Mouse (Mus musculus): ENCODE results near the gene Ttc7. TPM values are rescaled to one million over a fixed set of nuclear protein-coding genes. Genes with fewer than 3 reads are reported as not detected.

Gene Ttc7
- total RNA-seq, 1 experiment = 2.7 TPM

- Histone ChIP-seq H3K27ac (ENCODE audit: insufficient read depth, low read depth, low read length, poor library complexity, severe bottlenecking) (no peak overlapping the region), H3K4me1 (ENCODE audit: control insufficient read depth in 2 of 2, insufficient read depth in 2 of 2, low read length in 2 of 2, poor library complexity in 1 of 2) (peaks cover 3 to 25% of the 10 kb centered on the region in 2 experiments; a peak in 3 of 4 replicates), H3K9ac (ENCODE audit: insufficient read depth, low read depth, low read length, poor library complexity, severe bottlenecking) (no peak overlapping the region), H3K36me3 (ENCODE audit: control insufficient read depth, insufficient read depth, low read length, poor library complexity, severe bottlenecking) (no peaks in the 10 kb centered on the region), H3K4me3 (ENCODE audit: insufficient read depth in 1 of 2, low read depth in 1 of 2, low read length in 2 of 2, poor library complexity in 1 of 2, severe bottlenecking in 1 of 2) (no peak overlapping the region), H3K9me3 (ENCODE audit: control insufficient read depth, insufficient read depth, low read depth, low read length) (no peaks in the 10 kb centered on the region)
- no peak for TF ChIP-seq CHD2 (IDR thresholded peaks at IDR 0.05; ENCODE audit: low read depth, low read length)
- no peak for TF ChIP-seq MAFK (IDR thresholded peaks at IDR 0.05; ENCODE audit: insufficient read depth, low read depth, low read length)
- TF ChIP-seq HCFC1 (IDR thresholded peaks at IDR 0.05; ENCODE audit: borderline replicate concordance, insufficient read depth, low read length) = no peak
- TF ChIP-seq ZC3H11A (IDR thresholded peaks at IDR 0.05; ENCODE audit: borderline replicate concordance, low read depth, low read length) = no peak
- no peak for TF ChIP-seq ZNF384 (IDR thresholded peaks at IDR 0.05; ENCODE audit: low read depth, low read length)
- no peak for DNase-seq (ENCODE audit: low read depth, low spot score)
- in situ Hi-C loops (cut with MboI; ENCODE audit: low sequenced_read_pairs in 2 of 2, unreplicated experiment in 2 of 2) = no loop called here
These were observed 49.6 kb downstream of the Ttc7 start for GRCm38 (mm10) chr17:87332142-87332815.

- Histone ChIP-seq H3K9ac (ENCODE audit: insufficient read depth, low read depth, low read length, poor library complexity, severe bottlenecking) (no peak overlapping the region), H3K4me1 (ENCODE audit: control insufficient read depth in 2 of 2, insufficient read depth in 2 of 2, low read length in 2 of 2, poor library complexity in 1 of 2) (peaks cover 3 to 24% of the 10 kb centered on the region in 2 experiments; a peak in 3 of 4 replicates), H3K4me3 (ENCODE audit: insufficient read depth in 1 of 2, low read depth in 1 of 2, low read length in 2 of 2, poor library complexity in 1 of 2, severe bottlenecking in 1 of 2) (no peak overlapping the region), H3K27ac (ENCODE audit: insufficient read depth, low read depth, low read length, poor library complexity, severe bottlenecking) (no peak overlapping the region), H3K9me3 (ENCODE audit: control insufficient read depth, insufficient read depth, low read depth, low read length) (no peaks in the 10 kb centered on the region), H3K36me3 (ENCODE audit: control insufficient read depth, insufficient read depth, low read length, poor library complexity, severe bottlenecking) (no peaks in the 10 kb centered on the region)
- DNase-seq (ENCODE audit: low read depth, low spot score) = no peak
- in situ Hi-C loops (cut with MboI; ENCODE audit: low sequenced_read_pairs in 2 of 2, unreplicated experiment in 2 of 2) = no loop called here
- TF ChIP-seq ZNF384 (IDR thresholded peaks at IDR 0.05; ENCODE audit: low read depth, low read length) (no peak), CHD2 (IDR thresholded peaks at IDR 0.05; ENCODE audit: low read depth, low read length) (no peak), HCFC1 (IDR thresholded peaks at IDR 0.05; ENCODE audit: borderline replicate concordance, insufficient read depth, low read length) (no peak), ZC3H11A (IDR thresholded peaks at IDR 0.05; ENCODE audit: borderline replicate concordance, low read depth, low read length) (no peak), MAFK (IDR thresholded peaks at IDR 0.05; ENCODE audit: insufficient read depth, low read depth, low read length) (no peak)
These were observed 50.2 kb downstream of the Ttc7 start for GRCm38 (mm10) chr17:87332887-87333286.

GRCm38 (mm10) chr17:87334162-87334561, 51.5 kb downstream of the Ttc7 start:
- in situ Hi-C loops (cut with MboI; ENCODE audit: low sequenced_read_pairs in 2 of 2, unreplicated experiment in 2 of 2) = no loop called here
- no peak overlapping the region for H3K27ac ChIP-seq (ENCODE audit: insufficient read depth, low read depth, low read length, poor library complexity, severe bottlenecking)

GRCm38 (mm10) chr17:87335152-87335551, 52.5 kb downstream of the Ttc7 start:
- no peaks in the 10 kb centered on the region for H3K9me3 ChIP-seq (ENCODE audit: control insufficient read depth, insufficient read depth, low read depth, low read length)
- in situ Hi-C loops (cut with MboI; ENCODE audit: low sequenced_read_pairs in 2 of 2, unreplicated experiment in 2 of 2) = no loop called here
- no peak for TF ChIP-seq ZNF384 (IDR thresholded peaks at IDR 0.05; ENCODE audit: low read depth, low read length)
- no peak for TF ChIP-seq CHD2 (IDR thresholded peaks at IDR 0.05; ENCODE audit: low read depth, low read length)
- no peak for TF ChIP-seq ZC3H11A (IDR thresholded peaks at IDR 0.05; ENCODE audit: borderline replicate concordance, low read depth, low read length)
- TF ChIP-seq MAFK (IDR thresholded peaks at IDR 0.05; ENCODE audit: insufficient read depth, low read depth, low read length) = no peak
- no peak for TF ChIP-seq HCFC1 (IDR thresholded peaks at IDR 0.05; ENCODE audit: borderline replicate concordance, insufficient read depth, low read length)
- H3K27ac ChIP-seq (ENCODE audit: insufficient read depth, low read depth, low read length, poor library complexity, severe bottlenecking) = no peak overlapping the region
- H3K36me3 ChIP-seq (ENCODE audit: control insufficient read depth, insufficient read depth, low read length, poor library complexity, severe bottlenecking) = no peaks in the 10 kb centered on the region
- H3K4me3 ChIP-seq (ENCODE audit: insufficient read depth in 1 of 2, low read depth in 1 of 2, low read length in 2 of 2, poor library complexity in 1 of 2, severe bottlenecking in 1 of 2) = no peak overlapping the region
- no peak for DNase-seq (ENCODE audit: low read depth, low spot score)
- no peak overlapping the region for H3K9ac ChIP-seq (ENCODE audit: insufficient read depth, low read depth, low read length, poor library complexity, severe bottlenecking)
- peaks cover 3 to 13% of the 10 kb centered on the region in 2 experiments; a peak in 3 of 4 replicates for H3K4me1 ChIP-seq (ENCODE audit: control insufficient read depth in 2 of 2, insufficient read depth in 2 of 2, low read length in 2 of 2, poor library complexity in 1 of 2)

More at GRCm38 (mm10) chr17:87334162-87334561, 51.5 kb downstream of the Ttc7 start:
- no peaks in the 10 kb centered on the region for H3K9me3 ChIP-seq (ENCODE audit: control insufficient read depth, insufficient read depth, low read depth, low read length)
- no peak overlapping the region for H3K9ac ChIP-seq (ENCODE audit: insufficient read depth, low read depth, low read length, poor library complexity, severe bottlenecking)
- DNase-seq (ENCODE audit: low read depth, low spot score) = no peak
- no peak overlapping the region for H3K4me3 ChIP-seq (ENCODE audit: insufficient read depth in 1 of 2, low read depth in 1 of 2, low read length in 2 of 2, poor library complexity in 1 of 2, severe bottlenecking in 1 of 2)
- no peaks in the 10 kb centered on the region for H3K36me3 ChIP-seq (ENCODE audit: control insufficient read depth, insufficient read depth, low read length, poor library complexity, severe bottlenecking)
- H3K4me1 ChIP-seq (ENCODE audit: control insufficient read depth in 2 of 2, insufficient read depth in 2 of 2, low read length in 2 of 2, poor library complexity in 1 of 2) = peaks cover 3 to 21% of the 10 kb centered on the region in 2 experiments; a peak in 3 of 4 replicates
- TF ChIP-seq CHD2 (IDR thresholded peaks at IDR 0.05; ENCODE audit: low read depth, low read length) = no peak
- no peak for TF ChIP-seq HCFC1 (IDR thresholded peaks at IDR 0.05; ENCODE audit: borderline replicate concordance, insufficient read depth, low read length)
